Comparison of ENCODE assay signal across 13 mouse cellular contexts in the genomic region with DNA sequence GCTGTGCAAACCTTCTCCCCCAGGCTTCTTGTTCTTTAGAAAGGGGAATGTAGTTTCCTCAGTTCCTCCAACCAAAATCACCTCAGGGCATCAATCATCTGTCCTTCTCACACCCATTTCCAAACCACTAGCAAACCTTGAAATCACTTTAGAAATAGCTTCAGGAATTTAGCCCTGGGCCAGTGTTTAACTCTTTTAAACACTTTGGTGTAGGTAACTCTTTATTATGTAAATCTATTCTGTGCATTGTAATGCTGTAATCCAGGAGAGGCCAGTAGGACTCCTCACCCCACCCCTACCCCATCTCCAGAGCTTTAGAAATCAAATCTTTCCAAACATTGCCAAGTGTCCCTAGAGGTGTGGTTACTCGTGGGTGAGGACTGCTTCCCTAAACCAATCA.
"Had no signal": no experiment of that assay in that cellular context is flagged by ENCODE, and none has a peak within 500 bp of the region (broad histone marks: within the 10 kb centered on the region; RNA-seq: fewer than 3 reads in every experiment).

No protein-coding gene starts in this region.

- DNase-seq: gastrocnemius, postnatal 14 days; gastrocnemius, postnatal 36 days; heart, adult 11 months; heart, adult 2 months; heart, postnatal 4 days; kidney, adult 18-20 months; kidney, adult 8-10 months; kidney, postnatal 10 days; kidney, postnatal 25 days; kidney, postnatal 4 days; layer of hippocampus, adult 9-11 months; layer of hippocampus, postnatal 36 days; left cerebral cortex, postnatal 4 days had no signal
